Mouse (Mus musculus) layer of hippocampus, adult 18-20 months (tissue): ENCODE measurements around the gene Colq. TPM values are rescaled to one million over a fixed set of nuclear protein-coding genes. Genes with fewer than 3 reads are reported as not detected.
A peak's percentile ranks its signal among the peaks of the same experiment; 100 is the strongest.

ENCODE experiments used
- DNase-seq, 2 experiments: peaks; one replicate each; pipeline ENCODE4 v3.0.0; 2022; ENCODE audit warnings: low spot score in 2 of 2
- total RNA-seq, 2 experiments: library from RNA; stranded (reverse); gene quantifications; 2 replicates each; pipeline ENCODE4 v1.2.3; 2021

The Colq gene
- total RNA-seq, 2 experiments from 2014 or later: 0.18 to 0.47 TPM

DNA sequence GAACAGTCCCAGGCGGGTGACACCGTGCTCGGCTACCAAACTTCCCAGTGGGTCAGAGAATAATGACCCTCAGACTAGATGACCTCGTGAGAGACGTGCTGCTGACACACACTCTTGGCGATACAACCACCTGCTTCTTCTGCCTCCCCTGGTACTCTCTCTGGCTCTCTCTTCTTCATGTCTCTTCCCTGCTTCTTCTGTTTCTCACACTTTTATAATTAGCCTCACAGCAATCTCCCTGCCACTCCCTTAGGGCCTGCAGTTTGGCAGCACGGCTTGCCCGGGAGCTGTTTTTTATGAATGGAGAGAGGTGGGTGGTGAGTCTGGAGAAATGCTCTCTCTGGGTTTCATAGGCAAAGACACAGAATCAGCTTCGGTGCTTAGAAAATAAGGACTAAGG, 15.3 kb downstream of the Colq start:
- no peak for DNase-seq

DNA sequence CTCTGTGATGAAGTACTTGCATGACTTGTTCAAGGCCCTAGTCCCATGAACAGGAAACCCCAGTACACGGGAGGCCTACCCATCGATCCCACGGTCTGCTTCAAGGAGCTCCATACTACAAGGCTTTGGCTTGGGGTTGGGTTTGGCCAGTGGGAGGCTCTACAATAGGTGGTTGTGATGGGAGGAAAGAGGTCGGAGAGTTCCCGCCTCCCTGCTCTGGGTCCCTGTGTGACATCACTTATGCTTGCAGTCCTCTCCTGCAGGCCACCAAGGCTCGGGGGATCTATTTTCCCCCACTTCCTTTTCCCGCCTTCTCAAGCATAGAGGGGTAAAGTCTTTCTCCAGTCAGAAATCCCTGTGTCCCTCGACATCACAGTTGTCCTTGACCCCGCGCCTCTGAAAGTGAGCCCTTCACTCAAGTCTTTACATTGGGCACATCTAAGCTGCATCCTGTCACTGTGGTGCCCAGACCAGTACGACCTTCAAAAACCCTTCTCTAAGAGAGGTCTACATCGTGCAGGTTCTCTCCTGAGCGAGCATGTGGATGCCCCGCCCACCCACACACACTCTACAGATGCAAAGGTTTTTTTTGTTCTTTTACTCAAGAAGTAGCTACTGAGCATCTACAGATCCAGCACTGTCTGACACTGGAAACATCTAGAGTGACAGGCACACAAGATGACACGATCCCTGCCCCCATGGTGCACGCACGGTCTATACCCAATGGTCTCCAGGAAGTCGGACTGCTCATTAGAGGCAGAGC, 16.1 kb downstream of the Colq start:
- DNase-seq: no peak

DNA sequence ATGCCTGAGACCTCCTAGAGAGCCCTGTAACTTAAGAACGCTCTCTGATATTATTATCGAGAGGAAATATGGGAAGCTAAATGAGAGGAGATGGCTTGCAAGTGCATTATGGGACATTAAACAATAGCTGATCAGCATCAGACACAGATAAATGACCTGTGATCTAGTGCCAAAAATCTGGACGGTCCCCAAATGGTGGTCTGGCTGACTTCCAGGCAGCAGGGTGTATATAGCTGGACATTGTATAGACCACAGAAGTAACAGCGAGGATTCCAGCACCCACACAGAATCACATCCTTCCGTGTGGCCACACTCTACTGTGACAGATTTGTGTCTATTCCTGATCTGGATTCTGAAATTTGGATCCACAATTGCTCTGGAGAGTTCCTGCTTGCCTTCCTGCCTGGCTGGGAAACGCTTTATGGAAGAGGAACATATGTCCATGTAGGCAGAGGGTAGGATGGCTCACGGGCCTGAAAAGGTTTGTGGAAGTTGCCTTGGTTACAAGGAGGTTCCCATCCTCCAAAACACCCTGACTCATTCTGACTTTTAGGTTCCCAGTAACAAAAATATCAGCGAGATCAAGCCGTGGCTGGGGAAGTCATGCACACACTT, 18.5 kb downstream of the Colq start:
- DNase-seq: peak; percentile 74 to 84

DNA sequence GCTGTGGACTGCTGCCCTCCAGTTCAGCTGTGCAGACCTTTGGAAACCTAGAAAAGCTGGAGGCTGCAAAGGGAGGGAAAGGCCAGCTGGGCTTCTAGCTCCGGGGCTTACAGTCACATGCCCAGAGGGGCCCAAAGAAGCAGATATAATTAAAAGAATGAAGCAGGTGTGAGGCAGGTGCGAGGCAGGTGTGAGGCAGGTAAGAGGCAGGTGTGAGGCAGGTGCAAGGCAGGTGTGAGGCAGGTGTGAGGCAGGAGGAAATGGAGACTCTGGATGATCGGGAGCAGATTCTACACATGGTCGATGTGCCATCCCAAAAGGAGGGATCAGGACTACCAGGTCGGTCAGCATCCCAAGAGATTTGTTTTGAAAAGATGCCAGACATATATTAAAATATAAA, 19.7 kb downstream of the Colq start:
- DNase-seq: no peak

DNA sequence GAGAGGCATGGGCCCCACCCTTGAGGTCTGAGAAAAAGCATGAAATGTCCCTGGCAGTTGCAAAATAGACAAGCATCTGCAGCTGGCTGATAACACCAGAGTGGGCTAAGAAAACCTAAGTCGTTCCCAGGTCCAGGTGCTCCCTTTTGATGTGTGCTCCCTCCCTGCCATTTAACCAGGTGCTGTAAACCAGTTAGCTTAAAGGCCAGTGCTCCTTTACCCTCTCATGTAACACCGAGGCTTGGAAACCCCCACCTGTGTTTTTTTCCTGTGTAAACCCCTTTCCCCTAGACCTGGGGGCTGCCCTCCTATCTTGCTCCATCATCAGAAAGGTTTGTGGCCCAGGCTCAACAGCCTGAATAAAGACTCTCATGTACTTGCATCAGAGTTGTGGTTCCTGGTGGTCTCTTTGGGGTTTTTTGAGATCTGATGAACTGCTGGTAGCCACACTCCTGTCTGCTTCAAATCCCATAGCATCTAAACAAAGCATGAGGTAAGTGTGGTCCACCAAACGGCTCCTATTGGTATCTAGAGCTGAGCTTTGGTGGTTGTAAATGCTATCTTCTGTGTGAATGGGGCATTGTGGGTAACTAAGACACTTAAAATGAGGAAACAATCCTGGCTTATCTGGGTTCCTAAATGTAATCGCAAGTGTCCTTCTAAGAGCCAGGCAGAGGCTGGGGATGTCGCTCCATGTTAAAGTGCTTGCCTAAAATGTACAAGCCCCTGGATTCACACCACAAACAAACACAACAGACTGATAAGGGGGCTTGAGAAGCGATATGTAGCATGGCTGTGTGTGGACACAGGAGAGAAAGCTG, 20.8 kb downstream of the Colq start:
- DNase-seq: no peak

DNA sequence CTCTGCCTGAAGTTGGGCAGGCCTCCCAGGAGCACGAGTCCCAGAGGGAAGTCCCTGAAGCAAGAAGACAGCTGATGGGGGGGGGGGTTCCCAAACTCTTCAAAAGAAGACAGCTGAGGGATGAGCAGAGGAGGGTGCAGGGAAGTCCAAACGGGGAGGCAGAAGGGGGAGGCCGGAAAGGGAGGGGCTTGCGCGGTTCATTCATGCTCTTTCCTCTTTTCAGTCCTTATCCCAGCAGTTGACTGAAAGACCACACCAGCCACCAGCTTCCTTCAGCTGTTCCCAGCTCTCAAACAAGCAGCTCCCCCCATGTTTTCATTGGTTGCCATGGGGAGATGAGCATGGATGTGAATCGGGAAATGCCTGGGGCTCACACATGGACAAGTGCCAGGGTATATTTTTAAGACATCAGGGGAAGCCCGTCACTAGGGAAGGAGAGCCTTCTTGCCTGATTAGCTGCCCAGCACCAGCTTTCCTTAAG, 22.0 kb downstream of the Colq start:
- DNase-seq: no peak

DNA sequence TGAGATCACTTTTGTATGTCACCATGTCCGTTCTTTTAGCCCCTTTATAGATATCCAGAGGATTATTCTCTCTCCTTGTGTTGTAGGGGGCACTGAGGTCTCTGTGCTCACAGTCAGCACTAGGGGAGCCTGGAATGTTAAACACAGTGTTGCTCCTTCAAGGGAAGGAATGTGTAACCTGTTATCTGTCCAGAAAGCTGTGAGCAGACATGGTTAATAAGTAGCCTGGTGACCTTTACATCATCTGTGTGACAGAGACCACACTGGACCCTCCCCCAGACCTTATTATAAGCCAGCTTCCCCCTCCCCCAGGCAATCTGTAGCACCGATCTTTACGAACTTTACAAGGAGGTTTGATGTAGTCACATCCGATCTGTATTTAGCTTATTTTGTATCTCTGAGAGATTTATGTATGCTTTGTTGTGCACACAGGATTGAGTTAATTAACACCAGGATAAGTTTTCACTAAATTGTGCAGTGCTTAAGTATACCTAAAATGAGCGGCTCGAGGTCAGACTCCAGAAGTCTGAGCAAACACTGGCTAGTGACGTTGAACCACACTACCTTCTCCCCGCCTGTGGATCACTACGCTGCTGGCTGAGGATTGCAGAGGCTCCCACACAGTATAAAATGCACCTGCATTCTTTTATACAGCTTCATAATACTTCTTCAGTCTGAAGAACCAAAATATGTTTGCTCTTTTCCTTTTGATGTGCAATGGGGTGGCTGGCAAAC, 25.5 kb downstream of the Colq start:
- DNase-seq: no peak

DNA sequence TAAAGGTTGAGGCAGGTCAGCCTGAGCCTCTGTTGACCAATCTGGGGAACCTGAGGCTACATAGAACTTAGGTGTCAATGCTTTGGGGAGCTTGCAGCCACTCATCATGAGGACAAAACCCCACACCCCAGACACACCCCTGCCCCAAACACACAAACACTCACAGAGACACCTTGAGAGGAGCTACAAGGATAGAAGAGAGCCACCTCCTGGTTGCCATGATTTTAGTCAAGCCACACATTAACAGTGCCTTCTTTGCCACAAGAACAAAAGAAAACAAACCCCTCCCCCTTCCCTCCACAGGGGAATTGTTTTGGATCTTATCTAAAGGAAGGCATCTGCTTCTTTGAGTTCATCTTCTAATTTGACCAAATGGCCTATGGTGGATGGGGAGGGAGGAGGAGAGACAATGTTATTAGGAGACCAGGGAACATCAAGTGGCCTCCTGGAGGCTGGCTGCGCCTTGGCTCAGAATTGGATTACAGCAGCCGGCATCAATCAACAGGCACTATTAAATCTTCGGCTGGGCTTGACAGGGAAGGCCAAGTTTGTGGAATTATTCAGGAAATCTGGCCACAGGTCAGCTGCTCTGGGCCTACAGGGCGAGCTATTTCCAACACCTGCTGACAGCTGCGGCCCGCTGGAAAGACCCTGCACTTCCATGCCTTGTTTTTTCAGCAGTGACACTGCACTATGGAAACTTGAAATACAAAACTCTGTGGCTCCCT, 26.5 kb downstream of the Colq start:
- no peak for DNase-seq

DNA sequence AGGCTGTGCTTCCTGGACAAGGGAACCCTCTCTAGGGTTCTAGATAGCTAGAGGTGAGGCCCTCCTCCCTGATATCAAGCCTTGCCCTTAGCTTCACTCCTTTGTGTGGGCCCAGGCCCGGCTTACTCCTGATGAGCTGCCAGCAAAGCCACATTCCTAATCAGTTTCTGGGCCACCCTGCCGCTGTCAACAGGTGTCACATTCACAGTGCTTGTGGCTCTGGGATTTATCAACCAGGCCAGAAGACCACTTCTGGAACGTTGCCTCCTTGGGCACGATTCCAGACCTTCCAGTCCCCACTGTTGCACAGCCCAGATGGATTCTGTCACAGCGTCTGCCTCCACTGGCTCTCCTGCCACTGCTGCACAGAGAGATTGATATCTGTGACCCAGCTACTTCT, 30.3 kb downstream of the Colq start:
- DNase-seq: no peak

DNA sequence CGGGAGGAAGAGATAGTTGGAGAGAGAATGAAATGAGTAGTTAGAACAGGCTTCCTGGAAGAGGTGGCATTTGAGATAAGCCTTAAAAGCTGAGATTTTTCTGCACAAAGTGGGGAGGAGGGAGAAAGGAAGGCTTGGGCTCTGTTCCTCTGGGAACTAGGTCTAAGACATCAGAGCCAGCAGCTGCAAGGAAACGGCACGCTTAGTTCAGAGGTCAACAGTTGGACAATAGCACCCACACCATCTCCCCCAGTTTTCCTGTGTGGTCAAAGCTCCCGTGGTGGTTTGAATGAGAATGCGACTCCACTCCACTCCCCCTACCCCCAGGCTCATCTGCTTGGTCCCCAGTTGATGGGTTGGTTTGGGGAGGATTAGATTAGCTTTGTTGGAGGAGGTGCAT, 31.9 kb downstream of the Colq start:
- DNase-seq: no peak

DNA sequence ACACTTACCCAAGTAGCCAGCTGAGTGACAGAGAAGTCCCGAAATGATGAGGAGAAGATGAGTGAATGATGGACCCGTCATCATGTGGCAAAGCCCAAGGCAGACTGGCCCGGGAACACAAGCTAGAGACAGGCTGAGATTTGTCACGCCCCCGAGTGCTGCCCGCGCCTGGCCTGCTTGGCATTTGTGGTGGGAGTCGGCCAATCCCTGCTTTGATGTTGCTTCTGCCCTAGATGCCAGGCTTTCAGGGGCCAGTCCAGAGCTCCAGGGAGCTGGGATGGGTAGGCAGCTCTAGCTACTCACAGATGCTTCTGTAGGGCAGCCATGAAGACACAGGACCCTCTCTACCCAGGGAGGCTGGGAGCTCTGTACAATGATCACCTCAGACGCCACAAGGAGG, 33.4 kb downstream of the Colq start:
- DNase-seq: no peak

DNA sequence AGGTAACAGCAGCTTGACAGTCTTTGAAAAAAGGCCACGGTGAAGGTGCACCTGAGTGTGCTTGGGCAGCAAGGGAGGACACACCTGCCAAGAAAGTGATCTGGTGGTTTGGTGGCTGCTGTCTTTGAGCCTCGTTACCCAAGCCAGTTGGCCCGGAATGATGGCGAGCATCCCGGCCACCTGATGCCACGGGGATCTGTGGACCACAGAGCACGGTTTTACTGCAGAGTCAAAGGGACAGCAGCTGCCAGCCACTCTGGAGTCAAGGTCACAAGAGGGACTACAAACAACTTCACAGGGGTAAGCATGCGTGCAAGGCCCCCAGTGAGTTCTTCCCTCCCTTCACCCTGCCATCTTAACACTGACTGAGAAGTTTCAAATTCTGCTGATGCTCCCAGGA, 33.9 kb downstream of the Colq start:
- DNase-seq: no peak

DNA sequence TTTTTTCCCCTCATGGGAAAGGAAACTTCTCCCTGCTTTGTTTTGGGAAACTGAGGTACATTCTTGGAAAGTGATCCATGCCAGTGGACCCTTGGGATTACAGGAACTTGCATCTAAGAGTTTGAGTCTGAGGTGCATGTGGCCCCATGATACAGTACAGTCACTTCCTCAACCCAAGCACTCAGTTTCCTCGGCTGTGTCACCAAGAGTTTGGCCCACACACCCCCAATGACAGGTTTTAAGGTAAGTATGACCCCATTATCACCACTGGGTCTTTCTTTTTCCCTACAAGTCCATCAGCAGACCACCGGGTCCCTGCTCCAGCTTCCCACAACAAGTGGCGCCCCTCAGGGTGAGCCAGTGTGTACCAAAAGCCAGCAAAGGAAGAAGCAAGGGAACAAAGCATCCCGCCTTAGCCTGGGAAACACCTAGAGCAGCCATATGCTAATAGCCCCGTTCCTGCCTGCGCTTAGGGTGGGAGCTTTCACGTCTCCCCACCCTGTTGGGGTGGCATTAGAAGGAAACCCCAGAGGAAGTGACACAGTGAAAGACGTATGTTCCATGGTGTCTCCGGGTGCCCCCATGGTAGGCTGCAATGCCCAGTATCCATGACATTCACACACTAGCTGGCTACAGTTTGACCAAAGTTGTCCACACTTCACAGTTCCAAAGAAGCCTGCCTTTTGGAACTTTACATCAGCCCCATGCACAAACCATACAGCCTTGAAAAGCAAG, 34.5 kb downstream of the Colq start:
- no peak for DNase-seq

DNA sequence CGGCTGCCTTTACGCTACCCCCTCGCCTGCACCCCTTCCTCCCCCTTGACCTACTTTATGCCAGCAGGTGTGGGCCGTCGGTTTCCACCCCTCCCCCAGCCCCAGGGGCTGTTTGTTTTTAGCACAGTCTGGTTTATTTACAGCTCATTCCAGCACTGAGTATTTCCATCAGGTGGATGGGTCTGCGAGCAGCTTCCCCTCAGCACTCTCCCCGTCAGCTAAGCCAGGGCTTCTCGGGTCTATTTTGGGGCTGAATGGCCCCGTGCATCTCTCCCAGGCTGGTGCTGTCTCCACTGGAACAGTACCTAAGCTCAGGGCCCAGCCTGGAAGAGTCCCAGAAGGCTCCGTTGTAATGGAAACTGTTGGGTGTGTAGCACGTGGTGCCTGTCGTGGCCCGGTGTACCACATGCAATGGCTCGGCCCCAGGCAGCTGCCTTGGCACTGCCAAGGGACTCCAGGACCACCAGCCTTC, 35.1 kb downstream of the Colq start:
- DNase-seq: no peak

DNA sequence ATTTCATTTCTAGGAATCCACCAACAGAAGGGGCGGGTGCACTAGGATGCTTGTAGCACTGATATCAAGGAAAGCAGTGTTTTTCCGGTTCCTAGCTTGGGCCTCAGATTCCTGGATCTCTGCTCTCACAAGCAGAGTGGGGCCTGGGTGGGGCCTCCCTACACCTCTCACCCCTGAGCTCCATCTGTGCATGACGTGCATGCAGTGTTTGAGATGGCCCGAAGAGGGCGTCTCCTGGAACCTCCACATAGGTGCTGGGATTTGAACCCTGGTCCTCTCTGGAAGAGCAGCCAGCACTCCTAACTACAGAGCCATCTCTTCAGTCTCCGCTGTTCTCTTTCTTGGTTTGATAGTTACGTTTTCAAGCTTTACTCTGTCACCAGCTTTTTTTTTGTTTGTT, 36.1 kb downstream of the Colq start:
- DNase-seq: no peak

DNA sequence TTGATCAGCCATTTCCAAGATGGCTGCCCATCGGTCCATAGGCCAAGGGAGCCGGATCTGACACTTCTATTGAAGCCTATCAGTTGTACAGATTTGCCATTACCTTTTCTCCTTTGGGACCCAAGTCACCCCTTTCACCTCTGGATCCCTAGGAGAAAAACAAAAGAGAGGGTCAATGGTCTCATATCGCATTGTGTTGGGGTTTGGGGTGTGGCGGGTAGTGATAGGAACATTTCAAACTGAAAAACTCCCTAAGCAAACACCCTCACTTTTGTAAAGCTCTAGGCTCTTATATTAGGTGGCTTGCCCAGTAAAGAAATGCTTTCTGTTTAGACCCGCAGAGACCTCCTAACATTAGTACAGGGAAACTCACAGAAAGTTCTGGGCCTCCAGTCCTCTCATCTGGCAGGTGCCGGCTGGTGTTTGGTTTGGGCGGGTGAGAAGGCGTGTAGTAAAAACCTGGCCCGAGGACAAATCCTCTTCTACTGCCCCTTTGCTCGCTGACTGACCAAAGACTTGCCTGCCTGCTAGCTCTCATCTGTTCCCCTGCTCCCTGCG, 47.2 kb downstream of the Colq start:
- DNase-seq: no peak

DNA sequence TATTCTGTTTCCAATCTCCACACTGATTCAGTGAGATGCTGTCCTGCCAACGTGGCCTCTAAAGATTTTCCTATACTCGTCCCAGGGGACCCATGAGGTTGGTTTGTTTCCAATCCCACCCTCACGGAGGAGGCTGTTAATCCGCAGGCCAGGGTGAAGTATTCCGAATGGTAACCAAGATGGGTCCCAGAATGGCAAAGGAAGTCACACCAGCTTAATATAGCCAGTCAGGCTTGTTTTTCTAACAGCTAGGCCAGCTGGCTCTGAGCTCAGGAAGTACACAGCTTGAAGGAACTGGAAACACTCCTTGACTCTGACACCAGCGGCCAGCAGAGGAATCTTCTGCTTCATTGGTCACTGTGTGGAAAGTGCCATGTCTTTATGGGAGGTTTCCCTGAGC, 53.8 kb downstream of the Colq start:
- no peak for DNase-seq

DNA sequence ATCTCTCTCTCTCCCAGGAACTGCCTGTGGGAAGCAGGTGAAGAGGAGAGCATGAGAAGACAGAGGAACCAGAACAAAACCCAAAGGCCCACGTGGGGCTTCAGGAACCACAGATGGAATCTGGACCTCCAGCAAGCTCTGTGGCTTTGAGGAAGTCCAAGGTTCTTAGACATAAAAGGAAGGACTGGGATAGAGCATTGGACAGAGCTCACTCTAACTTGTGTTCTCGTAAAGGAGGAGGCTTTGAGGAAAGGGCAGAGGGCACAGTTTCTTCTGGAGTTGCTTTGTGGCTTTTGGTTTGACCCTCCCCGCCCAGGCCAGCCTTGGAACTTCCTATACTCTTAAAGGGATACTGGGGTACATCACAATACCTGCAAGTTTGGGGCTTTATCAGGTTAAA, 58.5 kb downstream of the Colq start:
- no peak for DNase-seq

DNA sequence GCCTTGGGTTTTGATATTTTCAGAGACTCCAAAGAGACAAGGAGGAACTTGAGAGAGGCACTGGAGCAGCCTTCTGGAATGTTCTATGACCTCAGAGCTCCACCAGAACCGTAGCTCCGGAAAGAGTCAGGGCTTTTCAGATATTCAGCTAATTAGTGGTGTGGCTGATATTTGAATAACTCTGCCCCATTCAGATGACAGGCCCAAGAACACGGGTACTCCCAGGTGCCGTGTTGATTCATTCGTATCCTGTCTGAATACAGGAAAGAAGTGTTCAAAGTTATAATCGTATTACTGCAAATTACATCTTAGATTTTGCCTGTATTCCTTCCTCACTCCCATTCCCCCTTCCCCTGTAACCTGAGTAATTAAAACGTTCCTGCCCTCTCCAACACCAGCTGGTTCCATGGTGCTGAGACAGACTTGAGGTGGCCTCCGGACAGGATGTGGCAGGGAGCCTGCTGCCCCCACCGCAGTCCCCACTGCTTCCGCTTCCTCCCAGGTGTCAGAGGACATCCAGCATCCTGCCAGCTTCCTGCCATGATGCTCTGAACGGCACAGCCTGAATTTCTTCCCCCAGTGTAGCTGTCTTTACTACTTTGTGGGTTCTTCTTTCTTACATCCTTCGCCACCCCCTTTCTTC, 59.5 kb downstream of the Colq start:
- no peak for DNase-seq
